Mouse (Mus musculus) MEL (cell line): ENCODE measurements around the gene Hist1h3h. TPM values are rescaled to one million over a fixed set of nuclear protein-coding genes. Genes with fewer than 3 reads are reported as not detected.
"Not testable (repeated sequence)": the region's sequence is repeated elsewhere in the genome, so short reads cannot be mapped to it uniquely, and the experiment has no call there.

Experiments
- DNase-seq: peaks from one replicate; pipeline ENCODE4 v3.0.0; 2011; ENCODE audit warnings: low read depth, low spot score
- H3K27ac ChIP-seq: 2 replicates; pipeline ENCODE4 v1.5.1; 2012; ENCODE audit warnings: low read depth, mild to moderate bottlenecking, control low read depth, low read length, moderate library complexity; ENCODE audit not compliant: control insufficient read depth
- H3K27me3 ChIP-seq, 2 experiments: fragments of 150-350 bp in 1 of 2; sonication (generic) in 1 of 2; 2 replicates each; pipeline ENCODE4 v1.6.1; 2012; ENCODE audit warnings: low read length in 2 of 2, mild to moderate bottlenecking in 2 of 2, improper control_type of control experiment in 1 of 2, moderate library complexity in 1 of 2; ENCODE audit not compliant: insufficient read depth in 2 of 2, control insufficient read depth in 1 of 2
- H3K36me3 ChIP-seq, 2 experiments: 2 replicates each; pipeline ENCODE4 v1.6.1; 2012 to 2014; ENCODE audit warnings: low read length in 2 of 2, improper control_type of control experiment in 1 of 2, inconsistent platforms in 1 of 2, mild to moderate bottlenecking in 1 of 2; ENCODE audit not compliant: insufficient read depth in 2 of 2, control insufficient read depth in 1 of 2
- H3K4me1 ChIP-seq, 2 experiments: fragments of 150-350 bp in 1 of 2; sonication (generic) in 1 of 2; 2 replicates each; pipeline ENCODE4 v1.6.1; 2012; ENCODE audit warnings: low read length in 2 of 2, improper control_type of control experiment in 1 of 2, mild to moderate bottlenecking in 1 of 2; ENCODE audit not compliant: insufficient read depth in 2 of 2, control insufficient read depth in 1 of 2
- H3K4me3 ChIP-seq, 2 experiments: fragments of 150-350 bp in 1 of 2; sonication (generic) in 1 of 2; 2 replicates each; pipeline ENCODE4 v1.5.1; 2012; ENCODE audit warnings: low read depth in 2 of 2, low read length in 2 of 2, mild to moderate bottlenecking in 2 of 2, moderate library complexity in 2 of 2, control low read depth in 1 of 2, improper control_type of control experiment in 1 of 2; ENCODE audit not compliant: control insufficient read depth in 1 of 2, insufficient read depth in 1 of 2
- H3K79me2 ChIP-seq: 2 replicates; pipeline ENCODE4 v1.6.1; 2012; ENCODE audit warnings: mild to moderate bottlenecking, low read length, moderate library complexity; ENCODE audit not compliant: control insufficient read depth, poor library complexity, insufficient read depth
- H3K9ac ChIP-seq: 2 replicates; pipeline ENCODE4 v1.6.1; 2012; ENCODE audit warnings: low read depth, mild to moderate bottlenecking, control low read depth, low read length, moderate library complexity; ENCODE audit not compliant: control insufficient read depth, poor library complexity, severe bottlenecking
- H3K9me3 ChIP-seq: fragments of 150-350 bp; sonication (generic); replicated peaks from 2 replicates; pipeline ENCODE4 v1.6.1; 2012; ENCODE audit warnings: mild to moderate bottlenecking, low read length, improper control_type of control experiment, moderate library complexity; ENCODE audit not compliant: insufficient read depth
- CHD2 ChIP-seq: IDR thresholded peaks from 2 replicates; pipeline ENCODE4 v1.6.1; 2011; ENCODE audit warnings: low read length, improper control_type of control experiment
- CTCF ChIP-seq, 3 experiments: IDR thresholded peaks in 2 of 3; conservative IDR thresholded peaks in 1 of 3; 2 replicates each; pipeline ENCODE4 v1.5.1; 2011 to 2012; ENCODE audit warnings: low read length in 3 of 3, low read depth in 2 of 3, mild to moderate bottlenecking in 2 of 3, improper control_type of control experiment in 1 of 3, inconsistent platforms in 1 of 3, mixed read lengths in 1 of 3, moderate library complexity in 1 of 3; ENCODE audit not compliant: control insufficient read depth in 1 of 3, insufficient read depth in 1 of 3, poor library complexity in 1 of 3, severe bottlenecking in 1 of 3
- E2F4 ChIP-seq: IDR thresholded peaks from 2 replicates; pipeline ENCODE4 v1.6.1; 2011; ENCODE audit warnings: low read depth, low read length, improper control_type of control experiment, borderline replicate concordance
- EP300 ChIP-seq, 2 experiments: IDR thresholded peaks; 2 replicates each; pipeline ENCODE4 v1.6.1; 2011; ENCODE audit warnings: improper control_type of control experiment in 2 of 2, low read length in 2 of 2, low read depth in 1 of 2, mild to moderate bottlenecking in 1 of 2
- GATA1 ChIP-seq: IDR thresholded peaks from 2 replicates; pipeline ENCODE4 v1.6.1; 2011; ENCODE audit warnings: low read depth, low read length, improper control_type of control experiment
- HCFC1 ChIP-seq: IDR thresholded peaks from 2 replicates; pipeline ENCODE4 v1.6.1; 2012; ENCODE audit warnings: low read depth, mild to moderate bottlenecking, inconsistent platforms, low read length, improper control_type of control experiment, moderate library complexity
- JUND ChIP-seq: IDR thresholded peaks from 2 replicates; pipeline ENCODE4 v1.6.1; 2011; ENCODE audit warnings: low read depth, mild to moderate bottlenecking, improper control_type of control experiment, low read length
- MXI1 ChIP-seq: IDR thresholded peaks from 2 replicates; pipeline ENCODE4 v1.6.1; 2011; ENCODE audit warnings: mild to moderate bottlenecking, low read depth, low read length, improper control_type of control experiment
- MYC ChIP-seq: IDR thresholded peaks from 2 replicates; pipeline ENCODE4 v1.6.1; 2011; ENCODE audit warnings: low read depth, mild to moderate bottlenecking, low read length, improper control_type of control experiment, moderate library complexity
- NELFE ChIP-seq: IDR thresholded peaks from 2 replicates; pipeline ENCODE4 v1.6.1; 2011; ENCODE audit warnings: low read depth, low read length, improper control_type of control experiment
- POLR2A ChIP-seq, 2 experiments: IDR thresholded peaks; 2 replicates each; pipeline ENCODE4 v1.6.1; 2011 to 2012; ENCODE audit warnings: low read length in 2 of 2, mild to moderate bottlenecking in 2 of 2, control low read depth in 1 of 2, improper control_type of control experiment in 1 of 2, low read depth in 1 of 2, moderate library complexity in 1 of 2; ENCODE audit not compliant: control insufficient read depth in 1 of 2, insufficient read depth in 1 of 2, poor library complexity in 1 of 2
- POLR2AphosphoS2 ChIP-seq: IDR thresholded peaks from 2 replicates; pipeline ENCODE4 v1.6.1; 2011; ENCODE audit warnings: low read length, improper control_type of control experiment
- POLR2AphosphoS5 ChIP-seq: IDR thresholded peaks from 2 replicates; pipeline ENCODE4 v1.6.1; 2012; ENCODE audit warnings: low read depth, borderline replicate concordance, mild to moderate bottlenecking, inconsistent platforms, low read length, moderate library complexity, mixed read lengths
- RAD21 ChIP-seq: IDR thresholded peaks from 2 replicates; pipeline ENCODE4 v1.6.1; 2011; ENCODE audit warnings: mild to moderate bottlenecking, low read depth, low read length, improper control_type of control experiment
- RCOR1 ChIP-seq: IDR thresholded peaks from 2 replicates; pipeline ENCODE4 v1.6.1; 2012; ENCODE audit warnings: low read depth, mild to moderate bottlenecking, inconsistent platforms, low read length, improper control_type of control experiment
- SIN3A ChIP-seq: IDR thresholded peaks from 2 replicates; pipeline ENCODE4 v1.6.1; 2012; ENCODE audit warnings: low read length, improper control_type of control experiment, inconsistent platforms
- SMC3 ChIP-seq: IDR thresholded peaks from 2 replicates; pipeline ENCODE4 v1.6.1; 2011; ENCODE audit warnings: low read depth, low read length, improper control_type of control experiment
- TBP ChIP-seq: IDR thresholded peaks from 2 replicates; pipeline ENCODE4 v1.8.0; 2011; ENCODE audit warnings: low read depth, low read length, improper control_type of control experiment
- TCF12 ChIP-seq: IDR thresholded peaks from 2 replicates; pipeline ENCODE4 v1.6.1; 2014; ENCODE audit warnings: low read depth, mild to moderate bottlenecking, inconsistent platforms, low read length, improper control_type of control experiment, moderate library complexity
- UBTF ChIP-seq: IDR thresholded peaks from 2 replicates; pipeline ENCODE4 v1.6.1; 2012; ENCODE audit warnings: low read depth, mild to moderate bottlenecking, inconsistent platforms, low read length, improper control_type of control experiment, moderate library complexity, borderline replicate concordance; ENCODE audit not compliant: insufficient read depth
- ZC3H11A ChIP-seq: IDR thresholded peaks from 2 replicates; pipeline ENCODE4 v1.6.1; 2012; ENCODE audit warnings: low read depth, mild to moderate bottlenecking, inconsistent platforms, low read length, improper control_type of control experiment
- ZMIZ1 ChIP-seq: IDR thresholded peaks from 2 replicates; pipeline ENCODE4 v1.6.1; 2012; ENCODE audit warnings: low read depth, mild to moderate bottlenecking, inconsistent platforms, low read length, improper control_type of control experiment, moderate library complexity
- polyA plus RNA-seq, 2 experiments: library from polyadenylated mRNA; stranded (reverse) in 1 of 2; unstranded in 1 of 2; fragments of >175 nt in 1 of 2; fragments of >200 nt in 1 of 2; gene quantifications; 2 replicates each; pipeline versions ENCODE4 v1.2.1 to v1.2.4; 2012; ENCODE audit warnings: low replicate concordance in 2 of 2, low read depth in 1 of 2; ENCODE audit not compliant: insufficient read length in 2 of 2, insufficient read depth in 1 of 2, missing spikeins in 1 of 2
- total RNA-seq: library from RNA; depleted of rRNA; stranded (reverse); fragments of 300-350 nt; gene quantifications from 2 replicates; pipeline ENCODE4 v1.2.3, GENCODE M21; 2012

The Hist1h3h gene
- total and polyA plus RNA-seq, 3 experiments = 18.4 to 3,336 TPM; not detected in 1

GRCm38 (mm10) chr13:21734010-21734905 lies 16.8 kb downstream of the Hist1h3h start:
- Histone ChIP-seq H3K27ac (peak overlapping the region; percentile 95), H3K27me3 (no peaks in the 10 kb centered on the region), H3K79me2 (no peaks in the 10 kb centered on the region; the same call in 1 of the 2 replicates), H3K36me3 (peaks cover 0 to 4% of the 10 kb centered on the region in 2 experiments; a peak in 2 of 4 replicates), H3K9me3 (no peaks in the 10 kb centered on the region), H3K4me1 (peaks cover 0 to 10% of the 10 kb centered on the region in 2 experiments; a peak in 2 of 4 replicates), H3K9ac (peak overlapping the region; percentile 83), H3K4me3 (peak overlapping the region; percentile 17 to 46)
- TF ChIP-seq ZC3H11A (peak; percentile 67), GATA1 (no peak), RAD21 (peak; percentile 87), SMC3 (peak; percentile 65), POLR2A (IDR thresholded peaks at IDR 0.05; ENCODE audit: control insufficient read depth in 1 of 2, insufficient read depth in 1 of 2, low read depth in 1 of 2, low read length in 2 of 2, poor library complexity in 1 of 2) (no peak), HCFC1 (peak; percentile 21; the same call in 1 of the 2 replicates), CTCF (IDR thresholded peaks at IDR 0.05 in 2 of 3, conservative IDR thresholded peaks at IDR 0.05 in 1 of 3; ENCODE audit: control insufficient read depth in 1 of 3, insufficient read depth in 1 of 3, low read depth in 2 of 3, low read length in 3 of 3, poor library complexity in 1 of 3, severe bottlenecking in 1 of 3) (peak; percentile 76 to 91 (median 79)), POLR2AphosphoS2 (no peak), MYC (peak; percentile 80), SIN3A (peak; percentile 75), MXI1 (peak; percentile 65), TBP (0 out of 2 replicates have a peak, but pooled peaks have one; percentile 33), CHD2 (0 out of 2 replicates have a peak, but pooled peaks have one; percentile 9)
- peak; percentile 93 for DNase-seq

DNA sequence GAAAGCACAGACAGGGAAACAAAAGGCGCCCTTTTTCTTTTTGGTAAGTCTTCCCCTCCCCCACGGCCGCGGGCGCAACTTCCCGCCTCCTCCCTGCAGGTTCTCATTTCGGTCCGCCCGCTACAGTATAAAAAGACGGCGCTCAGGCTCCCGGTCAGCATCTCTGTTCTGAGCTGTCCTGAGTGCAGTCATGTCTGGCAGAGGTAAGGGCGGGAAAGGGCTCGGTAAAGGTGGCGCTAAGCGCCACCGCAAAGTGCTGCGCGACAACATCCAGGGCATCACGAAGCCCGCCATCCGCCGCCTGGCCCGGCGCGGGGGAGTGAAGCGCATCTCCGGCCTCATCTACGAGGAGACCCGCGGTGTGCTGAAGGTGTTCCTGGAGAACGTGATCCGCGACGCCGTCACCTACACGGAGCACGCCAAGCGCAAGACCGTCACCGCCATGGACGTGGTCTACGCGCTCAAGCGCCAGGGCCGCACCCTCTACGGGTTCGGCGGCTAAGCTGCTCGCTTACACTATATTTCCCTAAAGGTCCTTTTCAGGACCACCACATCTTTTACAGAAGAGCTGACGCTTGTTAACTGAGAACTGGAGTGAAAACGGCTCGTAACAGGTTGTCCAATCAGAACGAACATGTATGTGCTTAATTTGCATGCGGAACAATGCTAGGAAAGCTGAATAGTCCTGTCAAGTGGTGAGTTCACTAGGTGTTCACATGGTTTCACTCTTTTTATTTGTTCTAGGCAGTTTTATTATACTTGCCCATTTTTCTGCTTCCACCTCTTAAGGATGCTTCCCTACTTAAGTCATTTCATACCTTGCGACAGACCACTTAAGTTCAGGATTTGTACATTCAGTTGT lies 17.7 kb downstream of the Hist1h3h start, which contains the start of gene Hist1h4j:
Gene Hist1h4j, plus strand, starts transcription at position 159 of the 862 bp plus-strand sequence.
- not testable (repeated sequence) for H3K79me2 ChIP-seq, H3K9me3 ChIP-seq, H3K4me1 ChIP-seq, H3K36me3 ChIP-seq, H3K27me3 ChIP-seq
- peak; percentile 94 for DNase-seq
- Histone ChIP-seq H3K9ac (peak within 1 kb of the TSS; percentile 83), H3K27ac (peak within 1 kb of the TSS; percentile 95), H3K4me3 (peak within 1 kb of the TSS; percentile 17 to 46)
- TF ChIP-seq JUND (peak; percentile 71; the same call in 1 of the 2 replicates), MYC (0 out of 2 replicates have a peak, but pooled peaks have one; percentile 6), POLR2AphosphoS5 (peak; percentile 96; the same call in 1 of the 2 replicates), POLR2A (IDR thresholded peaks at IDR 0.05; ENCODE audit: control insufficient read depth in 1 of 2, insufficient read depth in 1 of 2, low read depth in 1 of 2, low read length in 2 of 2, poor library complexity in 1 of 2) (peak; percentile 97 to 99), UBTF (peak; percentile 94; the same call in 1 of the 2 replicates), SMC3 (peak; percentile 47), HCFC1 (peak; percentile 80), EP300 (IDR thresholded peaks at IDR 0.05; ENCODE audit: low read depth in 1 of 2, low read length in 2 of 2) (peak in 1 of 2 experiments; percentile 58; a peak in 2 of 4 replicates), NELFE (peak; percentile 99), SIN3A (peak; percentile 64), ZMIZ1 (peak; percentile 99), TCF12 (peak; percentile 30; the same call in 1 of the 2 replicates), TBP (peak; percentile 98), E2F4 (peak; percentile 94), RCOR1 (0 out of 2 replicates have a peak, but pooled peaks have one; percentile 32), POLR2AphosphoS2 (peak; percentile 99)
